Mouse (Mus musculus) stomach, embryonic 15.5 days (tissue): ENCODE measurements around the gene Lrrc30. TPM values are rescaled to one million over a fixed set of nuclear protein-coding genes. Genes with fewer than 3 reads are reported as not detected.

ENCODE experiments used
- ATAC-seq: fragments of 200-750 bp; cut with Nextera tagmentation; 2 replicates; pipeline ENCODE4 v1.8.0; 2017; ENCODE audit warnings: low read depth, moderate number of reproducible peaks, moderate TSS enrichment; ENCODE audit not compliant: insufficient read depth, low FRiP score
- H3K27ac ChIP-seq: fragments of 300-500 bp; sonication (generic); 2 replicates; pipeline ENCODE4 v1.5.1; 2015; ENCODE audit warnings: mild to moderate bottlenecking, inconsistent platforms
- H3K27me3 ChIP-seq: fragments of 300-500 bp; sonication (generic); replicated peaks from 2 replicates; pipeline ENCODE4 v1.6.1; 2015; ENCODE audit warnings: inconsistent platforms
- H3K36me3 ChIP-seq: fragments of 300-500 bp; sonication (generic); 2 replicates; pipeline ENCODE4 v1.6.1; 2015; ENCODE audit warnings: inconsistent platforms
- H3K4me1 ChIP-seq: fragments of 300-500 bp; sonication (generic); 2 replicates; pipeline ENCODE4 v1.6.1; 2015; ENCODE audit warnings: inconsistent platforms
- H3K4me2 ChIP-seq: fragments of 300-500 bp; sonication (generic); 2 replicates; pipeline ENCODE4 v1.6.1; 2015; ENCODE audit warnings: mild to moderate bottlenecking, inconsistent platforms
- H3K4me3 ChIP-seq: fragments of 300-500 bp; sonication (generic); replicated peaks from 2 replicates; pipeline ENCODE4 v1.5.1; 2015; ENCODE audit warnings: inconsistent platforms
- H3K9ac ChIP-seq: fragments of 300-500 bp; sonication (generic); 2 replicates; pipeline ENCODE4 v1.6.1; 2015; ENCODE audit warnings: inconsistent platforms
- H3K9me3 ChIP-seq: fragments of 300-500 bp; sonication (generic); 2 replicates; pipeline ENCODE4 v1.6.1; 2016; ENCODE audit warnings: inconsistent platforms
- WGBS: fragments of 180-500 bp; shearing (Covaris S2); methylation state at CpG from one replicate; pipeline ENCODE4 v1.1.7; 2015; 5-methylcytosine and 5-hydroxymethylcytosine counted together
- polyA plus RNA-seq: library from polyadenylated mRNA; unstranded; fragments of >200 nt; fragmentation: Nextera tagmentation; extraction: Ambion mirVana; gene quantifications from 2 replicates; pipeline ENCODE4 v1.2.1, GENCODE M21; 2015

Lrrc30 gene
- 0.09 TPM in 1 of 2 replicates, not detected in the other for polyA plus RNA-seq

DNA sequence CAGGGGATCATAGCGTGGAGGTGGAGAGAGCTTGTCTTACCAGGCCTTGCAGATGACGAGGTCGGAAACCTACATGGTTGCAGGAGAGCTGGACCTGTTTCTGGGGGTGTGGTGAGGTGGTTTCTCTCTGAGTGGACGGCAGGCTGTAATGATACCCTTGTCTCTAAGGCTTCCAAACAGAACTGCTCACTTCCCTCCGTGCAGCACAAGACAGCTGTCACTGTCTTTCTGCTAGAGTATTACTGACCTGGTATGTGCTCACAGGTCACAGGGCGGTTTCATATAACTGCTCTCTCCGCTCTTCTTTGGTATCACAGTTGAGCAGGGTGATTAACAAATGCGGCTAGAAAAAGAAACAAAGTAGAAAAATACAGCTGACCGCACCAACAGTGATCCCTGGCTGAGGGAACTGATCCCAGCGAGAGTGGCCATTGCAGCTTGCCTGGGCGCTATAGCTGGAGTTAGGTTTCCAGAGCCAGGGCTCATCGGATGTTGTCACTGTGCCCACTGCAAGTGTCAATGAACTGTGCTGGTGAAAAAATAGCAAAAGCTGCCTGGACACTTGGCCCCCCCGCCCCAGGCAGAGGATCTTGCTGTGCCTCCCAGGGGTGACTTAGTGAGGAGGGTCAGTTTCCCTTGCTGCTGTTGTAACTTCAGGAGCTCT, at the start of gene Lrrc30:
TSS of gene Lrrc30 (minus strand) at position 48 of the 664 bp plus-strand sequence.
- WGBS = 72% methylated on average over 13 of the region's 13 CpGs
- Histone ChIP-seq H3K9me3 (no peaks in the 10 kb centered on the region), H3K4me2 (no peak within 1 kb of the TSS), H3K27ac (no peak within 1 kb of the TSS), H3K27me3 (no peaks in the 10 kb centered on the region), H3K9ac (no peak within 1 kb of the TSS), H3K4me1 (no peaks in the 10 kb centered on the region), H3K4me3 (no peak within 1 kb of the TSS), H3K36me3 (no peaks in the 10 kb centered on the region)
- no peak for ATAC-seq

DNA sequence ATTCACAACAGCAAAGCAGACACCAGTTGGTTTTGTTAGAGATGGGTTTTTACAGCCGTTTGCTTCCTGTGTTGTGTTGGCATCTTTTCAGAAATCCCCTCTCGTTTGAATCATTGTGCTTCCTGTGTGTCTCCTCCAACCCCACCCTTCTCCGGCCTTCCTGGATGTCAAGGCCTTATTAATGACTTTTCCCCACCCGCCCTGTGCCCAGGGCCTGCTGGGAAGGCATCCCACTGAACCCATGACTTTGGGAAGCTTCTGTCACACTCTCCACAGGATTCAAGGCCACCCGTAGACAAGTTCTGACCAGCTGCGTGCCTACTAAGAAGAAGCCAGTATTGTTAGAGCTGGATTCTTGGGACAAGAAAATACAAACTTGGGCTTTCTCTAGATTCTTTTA, 48.6 kb upstream of the Lrrc30 start:
- Histone ChIP-seq H3K4me1 (peaks cover 5% of the 10 kb centered on the region; the same call in 1 of the 2 replicates), H3K9me3 (no peaks in the 10 kb centered on the region), H3K27me3 (no peaks in the 10 kb centered on the region), H3K36me3 (no peaks in the 10 kb centered on the region), H3K4me2 (no peak overlapping the region), H3K4me3 (no peak overlapping the region), H3K27ac (no peak overlapping the region), H3K9ac (no peak overlapping the region)
- ATAC-seq = no peak
- 51% methylated on average over 6 of the region's 6 CpGs for WGBS

DNA sequence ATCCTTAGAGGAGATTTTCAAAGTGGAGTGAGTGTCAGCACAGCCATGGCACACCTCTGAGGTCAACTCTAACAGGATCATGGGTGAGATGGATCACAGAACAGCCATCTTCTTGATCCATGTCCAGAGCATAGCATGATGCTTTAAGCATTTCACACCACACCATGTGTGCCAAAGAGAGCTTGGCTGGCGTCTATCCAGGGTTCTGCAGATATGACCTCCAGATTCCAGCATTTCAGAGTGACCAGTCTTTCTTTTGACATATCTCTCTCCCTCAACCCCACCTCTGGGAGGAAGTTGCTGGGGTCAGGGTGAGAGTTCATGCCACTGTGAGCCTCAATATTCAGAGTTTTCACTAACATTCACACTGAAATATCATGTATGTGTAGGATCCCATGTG, 46.1 kb upstream of the Lrrc30 start:
- H3K36me3 ChIP-seq = no peaks in the 10 kb centered on the region
- H3K27me3 ChIP-seq = no peaks in the 10 kb centered on the region
- no peaks in the 10 kb centered on the region for H3K4me1 ChIP-seq
- ATAC-seq = no peak
- H3K27ac ChIP-seq = no peak overlapping the region
- WGBS = 78% methylated on average over 1 of the region's 1 CpGs
- no peak overlapping the region for H3K9ac ChIP-seq
- no peak overlapping the region for H3K4me3 ChIP-seq
- H3K4me2 ChIP-seq = no peak overlapping the region
- H3K9me3 ChIP-seq = no peaks in the 10 kb centered on the region

DNA sequence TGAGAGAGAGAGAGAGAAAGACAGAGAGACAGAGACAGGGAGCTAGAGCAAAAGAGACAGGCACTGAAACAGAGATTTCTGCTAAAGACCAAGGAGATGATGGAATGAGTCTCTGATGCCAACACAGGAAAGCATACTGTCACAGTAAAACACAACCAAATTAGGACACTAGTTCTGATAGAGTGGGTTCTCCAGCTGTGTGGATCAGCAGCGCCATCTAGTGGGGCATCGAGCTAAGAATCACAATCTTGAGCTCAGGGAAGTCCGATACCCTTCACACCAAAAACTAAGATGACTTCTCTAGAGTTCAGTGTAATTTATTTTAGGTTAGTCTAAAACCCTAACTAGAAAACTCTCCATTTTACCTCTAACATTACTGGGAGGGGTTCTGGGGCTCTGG, 35.5 kb upstream of the Lrrc30 start:
- no peaks in the 10 kb centered on the region for H3K27me3 ChIP-seq
- H3K4me2 ChIP-seq = no peak overlapping the region
- no peak overlapping the region for H3K27ac ChIP-seq
- H3K36me3 ChIP-seq = no peaks in the 10 kb centered on the region
- no peak overlapping the region for H3K9ac ChIP-seq
- no peak for ATAC-seq
- H3K9me3 ChIP-seq = no peaks in the 10 kb centered on the region
- WGBS = 14% methylated on average over 3 of the region's 3 CpGs
- no peaks in the 10 kb centered on the region for H3K4me1 ChIP-seq
- H3K4me3 ChIP-seq = no peak overlapping the region

DNA sequence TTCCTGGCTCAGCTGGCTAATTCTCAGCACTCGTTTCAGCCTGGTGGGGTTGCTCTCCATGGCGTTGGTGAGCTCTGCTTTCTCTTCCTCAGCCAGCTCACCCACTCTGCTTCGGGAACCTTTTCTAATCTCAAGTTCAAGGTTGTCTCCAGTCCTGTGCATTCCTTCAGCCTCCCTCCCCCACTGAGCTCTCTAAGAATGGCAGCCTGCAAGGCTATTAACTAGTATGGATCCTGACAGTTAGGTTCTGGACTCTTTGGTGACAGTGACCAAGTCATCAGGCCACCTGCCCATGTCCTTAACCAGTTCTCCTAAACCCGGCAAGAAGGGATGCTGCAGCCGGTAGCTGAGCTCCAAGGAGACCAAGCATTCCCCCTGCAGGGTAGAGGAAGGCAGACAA, 34.5 kb upstream of the Lrrc30 start:
- Histone ChIP-seq H3K9me3 (no peaks in the 10 kb centered on the region), H3K4me3 (no peak overlapping the region), H3K27ac (no peak overlapping the region), H3K27me3 (no peaks in the 10 kb centered on the region), H3K4me1 (no peaks in the 10 kb centered on the region), H3K9ac (no peak overlapping the region), H3K4me2 (no peak overlapping the region), H3K36me3 (no peaks in the 10 kb centered on the region)
- no peak for ATAC-seq
- 75% methylated on average over 5 of the region's 5 CpGs for WGBS

DNA sequence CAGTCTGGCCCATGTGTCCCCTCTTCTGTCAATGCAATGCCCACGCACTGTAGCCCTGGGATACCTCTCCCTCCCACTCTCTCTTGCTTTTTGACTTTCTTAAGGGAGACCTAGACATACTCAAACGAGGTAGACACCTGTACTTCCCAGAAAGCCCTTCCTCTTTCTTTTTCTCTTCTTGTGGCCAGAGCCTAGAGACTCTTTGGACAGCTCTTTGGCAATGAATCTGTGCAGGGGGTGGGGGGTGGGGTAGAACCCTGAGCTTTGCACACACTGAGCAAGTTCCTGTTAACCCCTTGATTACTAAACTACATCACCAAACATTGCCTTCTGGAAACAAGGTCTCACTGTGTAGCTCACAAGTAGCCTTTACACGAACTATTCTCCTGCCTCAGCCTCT, 31.8 kb upstream of the Lrrc30 start:
- Histone ChIP-seq H3K4me2 (no peak overlapping the region), H3K9ac (no peak overlapping the region), H3K36me3 (no peaks in the 10 kb centered on the region), H3K27ac (no peak overlapping the region), H3K27me3 (no peaks in the 10 kb centered on the region), H3K4me1 (no peaks in the 10 kb centered on the region), H3K4me3 (no peak overlapping the region), H3K9me3 (no peaks in the 10 kb centered on the region)
- WGBS = 61% methylated on average over 3 of the region's 3 CpGs
- no peak for ATAC-seq

DNA sequence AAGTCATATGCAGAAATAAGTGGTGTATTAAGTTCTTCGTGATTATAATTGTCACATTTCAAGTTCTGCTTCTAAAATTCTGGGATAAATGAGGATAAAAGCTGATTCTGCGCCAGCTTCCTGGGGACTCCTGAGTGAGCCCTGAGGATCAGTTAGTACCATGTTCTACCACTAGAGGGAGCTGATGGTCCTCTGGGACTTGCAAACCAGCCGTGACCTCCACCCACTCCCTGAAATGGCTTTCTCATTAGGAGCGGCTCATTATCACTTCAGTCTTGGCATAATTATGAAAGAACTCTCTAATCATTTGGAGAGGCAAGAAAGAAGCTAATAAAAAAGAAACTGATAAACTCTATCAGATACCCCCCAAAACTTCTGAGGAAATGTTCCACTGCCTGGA, 19.0 kb upstream of the Lrrc30 start:
- ATAC-seq = no peak
- Histone ChIP-seq H3K27me3 (no peaks in the 10 kb centered on the region), H3K9me3 (no peaks in the 10 kb centered on the region), H3K9ac (no peak overlapping the region), H3K27ac (no peak overlapping the region), H3K4me3 (no peak overlapping the region), H3K4me2 (no peak overlapping the region), H3K36me3 (no peaks in the 10 kb centered on the region), H3K4me1 (no peaks in the 10 kb centered on the region)
- WGBS = 10% methylated on average over 4 of the region's 4 CpGs

DNA sequence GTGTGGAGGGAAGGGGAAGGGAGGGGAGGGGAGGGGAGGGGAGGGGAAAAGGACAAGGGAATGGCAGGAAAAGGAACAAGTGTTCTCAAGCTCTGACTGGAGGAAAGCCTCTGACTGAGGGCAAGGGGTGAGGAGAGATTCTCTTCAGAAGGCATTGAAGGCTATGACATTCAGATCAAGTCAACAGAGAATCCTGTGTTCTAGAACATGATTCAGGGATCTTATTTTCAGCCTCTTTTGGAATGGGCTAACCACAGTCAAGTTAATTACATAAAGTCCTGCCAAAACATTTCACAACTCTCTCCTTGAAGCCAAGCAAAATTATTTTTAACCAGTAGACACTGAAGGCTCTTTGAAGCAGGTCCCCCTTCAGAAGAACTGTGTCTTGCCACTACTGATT, 9.1 kb upstream of the Lrrc30 start:
- H3K27me3 ChIP-seq = 0 out of 2 replicates have a peak, but pooled peaks cover 3% of the 10 kb centered on the region
- H3K9ac ChIP-seq = no peak overlapping the region
- no peak overlapping the region for H3K4me3 ChIP-seq
- no peak overlapping the region for H3K4me2 ChIP-seq
- no peaks in the 10 kb centered on the region for H3K36me3 ChIP-seq
- ATAC-seq = no peak
- H3K9me3 ChIP-seq = no peaks in the 10 kb centered on the region
- no peaks in the 10 kb centered on the region for H3K4me1 ChIP-seq
- no peak overlapping the region for H3K27ac ChIP-seq

DNA sequence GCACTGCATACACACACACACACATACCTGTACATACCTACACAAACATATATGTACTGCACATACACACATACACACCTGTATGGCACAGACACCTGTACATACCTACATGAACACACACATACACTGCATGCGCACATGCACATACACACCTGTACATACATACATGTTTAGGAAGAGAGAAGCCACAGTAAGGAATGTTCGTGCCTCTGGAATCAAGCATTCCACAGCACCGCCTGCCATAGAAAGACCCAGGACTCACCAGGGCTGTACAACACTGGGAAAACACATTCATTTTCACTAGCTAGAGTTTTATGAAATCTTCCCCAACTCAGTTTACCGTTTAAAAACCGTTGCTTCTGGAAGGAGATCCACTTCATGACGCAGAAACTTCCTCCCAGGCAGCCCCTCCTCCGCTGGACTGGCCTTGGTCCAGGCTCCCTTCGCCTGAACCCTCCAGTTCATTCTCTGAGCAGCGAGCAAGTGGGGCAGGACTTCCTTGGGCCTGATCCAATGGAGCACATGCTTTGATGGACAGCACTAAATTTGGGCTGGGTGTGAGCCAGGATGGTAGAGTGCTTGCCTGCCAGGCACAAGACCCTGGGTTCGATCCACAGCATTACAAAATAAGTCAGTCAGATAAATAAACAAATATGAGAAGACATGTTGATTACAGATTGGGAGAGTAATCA, 5.7 kb upstream of the Lrrc30 start:
- WGBS = 60% methylated on average over 10 of the region's 10 CpGs
- ATAC-seq = peak; percentile 27; the same call in 1 of the 2 replicates
- no peak overlapping the region for H3K9ac ChIP-seq
- H3K36me3 ChIP-seq = no peaks in the 10 kb centered on the region
- no peaks in the 10 kb centered on the region for H3K9me3 ChIP-seq
- no peak overlapping the region for H3K4me3 ChIP-seq
- H3K4me1 ChIP-seq = no peaks in the 10 kb centered on the region
- H3K27me3 ChIP-seq = 0 out of 2 replicates have a peak, but pooled peaks cover 3% of the 10 kb centered on the region
- H3K27ac ChIP-seq = no peak overlapping the region
- no peak overlapping the region for H3K4me2 ChIP-seq

DNA sequence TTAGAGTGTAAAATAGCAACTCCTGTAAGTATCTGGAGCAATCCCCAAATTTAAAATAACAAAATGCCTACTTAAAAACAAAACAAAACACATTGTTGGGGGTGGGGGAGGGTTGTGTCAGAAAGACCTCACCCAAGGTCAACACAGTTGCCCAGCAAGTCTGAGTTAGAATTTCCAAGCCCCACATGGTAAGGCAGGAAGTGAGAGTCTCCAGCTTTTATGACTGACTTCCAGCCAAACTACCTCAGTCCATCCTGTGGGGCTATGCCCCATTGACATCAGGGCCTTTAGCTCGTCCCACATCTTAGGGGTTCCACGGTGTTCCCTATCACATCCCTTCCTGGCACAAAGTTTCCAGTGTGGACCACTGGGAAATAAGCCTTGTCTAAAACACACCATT, 4.4 kb upstream of the Lrrc30 start:
- no peak overlapping the region for H3K9ac ChIP-seq
- H3K9me3 ChIP-seq = no peaks in the 10 kb centered on the region
- no peaks in the 10 kb centered on the region for H3K36me3 ChIP-seq
- H3K27ac ChIP-seq = no peak overlapping the region
- WGBS = 77% methylated on average over 2 of the region's 2 CpGs
- no peaks in the 10 kb centered on the region for H3K4me1 ChIP-seq
- H3K4me2 ChIP-seq = no peak overlapping the region
- no peaks in the 10 kb centered on the region for H3K27me3 ChIP-seq
- ATAC-seq = no peak
- H3K4me3 ChIP-seq = no peak overlapping the region

DNA sequence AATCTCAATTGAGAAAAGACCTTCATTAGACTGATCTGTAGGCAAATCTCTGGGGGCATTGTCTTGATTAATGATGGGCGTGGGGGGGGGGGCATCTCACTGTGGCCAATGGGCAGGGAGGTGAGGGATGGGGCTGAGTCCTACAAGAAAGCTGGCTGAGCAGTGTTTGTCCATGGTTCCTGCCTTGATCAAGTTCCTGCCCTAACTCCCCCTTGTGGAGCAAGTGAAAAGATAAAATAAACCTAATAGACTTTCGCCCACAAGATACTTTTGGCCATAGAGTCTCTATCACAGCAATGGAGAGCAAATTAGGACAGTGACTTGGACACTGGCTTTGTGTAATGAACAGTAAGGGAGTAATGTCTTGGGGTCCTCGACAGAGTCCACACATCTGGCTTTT, 3.8 kb upstream of the Lrrc30 start:
- Histone ChIP-seq H3K4me1 (no peaks in the 10 kb centered on the region), H3K4me2 (no peak overlapping the region), H3K27me3 (no peaks in the 10 kb centered on the region), H3K27ac (no peak overlapping the region), H3K9ac (no peak overlapping the region), H3K36me3 (no peaks in the 10 kb centered on the region), H3K9me3 (no peaks in the 10 kb centered on the region), H3K4me3 (no peak overlapping the region)
- no peak for ATAC-seq
- 67% methylated on average over 3 of the region's 3 CpGs for WGBS

DNA sequence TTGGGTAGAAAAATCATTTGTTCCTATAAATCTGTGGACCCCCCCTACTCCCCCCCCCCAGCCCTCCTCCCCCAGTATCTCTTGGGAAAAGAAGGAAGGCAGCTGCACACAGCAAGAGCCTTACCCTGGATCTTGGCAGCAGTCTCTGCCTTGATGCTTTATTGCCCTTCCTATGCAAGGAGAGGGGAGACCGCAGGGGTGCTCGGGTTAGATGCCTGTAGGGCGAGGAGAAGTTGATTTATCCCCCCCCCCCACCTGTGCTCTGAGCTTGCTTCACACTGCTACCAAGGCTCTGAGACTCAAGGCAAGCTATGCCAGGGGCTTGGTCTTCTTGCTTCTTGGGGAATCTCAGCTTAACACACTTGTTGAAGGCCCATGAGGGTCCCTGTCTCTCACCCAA, 2.8 kb downstream of the Lrrc30 start:
- H3K9me3 ChIP-seq = no peaks in the 10 kb centered on the region
- WGBS = 55% methylated on average over 3 of the region's 3 CpGs
- no peak overlapping the region for H3K9ac ChIP-seq
- H3K4me1 ChIP-seq = no peaks in the 10 kb centered on the region
- no peak overlapping the region for H3K27ac ChIP-seq
- ATAC-seq = no peak
- no peaks in the 10 kb centered on the region for H3K36me3 ChIP-seq
- H3K4me3 ChIP-seq = no peak overlapping the region
- H3K4me2 ChIP-seq = no peak overlapping the region
- no peaks in the 10 kb centered on the region for H3K27me3 ChIP-seq
